In genomic region chr11:24123991-24124390, GRCm38 (mm10) we compare ENCODE assay signal across 23 mouse cellular contexts. TPM values are rescaled to one million over a fixed set of nuclear protein-coding genes. Genes with fewer than 3 reads are reported as not detected.
A peak's percentile ranks its signal among the peaks of the same experiment; 100 is the strongest.
DNase-seq lines count a peak whose midpoint lies in the region; ATAC-seq lines count a peak whose summit lies in the region.
"Had no signal": no experiment of that assay in that cellular context is flagged by ENCODE, and none has a peak within 500 bp of the region (broad histone marks: within the 10 kb centered on the region; RNA-seq: fewer than 3 reads in every experiment).

No protein-coding gene starts in this region.

- H3K4me2 ChIP-seq in liver, embryonic 12.5 days = no peak overlapping the region
- no peak overlapping the region for H3K4me2 ChIP-seq in liver, embryonic 13.5 days
- no peak overlapping the region for H3K4me2 ChIP-seq in forebrain, embryonic 15.5 days (replicated peaks)
- H3K4me2 ChIP-seq: embryonic facial prominence, embryonic 12.5 days; heart, embryonic 11.5 days; heart, embryonic 15.5 days; hindbrain, embryonic 14.5 days had no signal

- ATAC-seq in liver, embryonic 12.5 days = no peak
- ATAC-seq in liver, embryonic 13.5 days (ENCODE audit: low read depth) = no peak
- ATAC-seq in megakaryocyte progenitor cell, adult 5-6 weeks (replicated peaks; ENCODE audit: poor library complexity) = 0 out of 2 replicates have a peak, but pooled peaks have one; percentile 12
- ATAC-seq in forebrain, embryonic 15.5 days (replicated peaks) = no peak
- ATAC-seq: forebrain, embryonic 16.5 days had no signal

- H3K4me1 ChIP-seq in liver, embryonic 12.5 days = peaks cover 99% of the 10 kb centered on the region
- H3K4me1 ChIP-seq in liver, embryonic 13.5 days (replicated peaks) = peaks cover 99% of the 10 kb centered on the region
- H3K4me1 ChIP-seq in forebrain, embryonic 15.5 days = peaks cover 76% of the 10 kb centered on the region

- H3K27ac ChIP-seq in liver, embryonic 12.5 days = peak overlapping the region; percentile 67
- H3K27ac ChIP-seq in liver, embryonic 13.5 days = peak overlapping the region; percentile 79
- no peak overlapping the region for H3K27ac ChIP-seq in forebrain, embryonic 15.5 days (replicated peaks)
- H3K27ac ChIP-seq: embryonic facial prominence, embryonic 12.5 days; heart, adult 2 months; heart, embryonic 15.5 days; hindbrain, embryonic 14.5 days had no signal

- H3K9ac ChIP-seq in liver, embryonic 12.5 days = peak overlapping the region; percentile 7; the same call in 1 of the 2 replicates
- H3K9ac ChIP-seq in liver, embryonic 13.5 days = peak overlapping the region; percentile 40
- H3K9ac ChIP-seq in forebrain, embryonic 15.5 days (replicated peaks) = no peak overlapping the region
- H3K9ac ChIP-seq: embryonic facial prominence, embryonic 12.5 days; heart, embryonic 15.5 days; hindbrain, embryonic 14.5 days had no signal

- no peak overlapping the region for H3K4me3 ChIP-seq in liver, embryonic 12.5 days
- H3K4me3 ChIP-seq in liver, embryonic 13.5 days (replicated peaks) = no peak overlapping the region
- no peak overlapping the region for H3K4me3 ChIP-seq in forebrain, embryonic 15.5 days
- H3K4me3 ChIP-seq: embryonic facial prominence, embryonic 12.5 days; heart, adult 2 months; heart, embryonic 15.5 days had no signal

- peaks cover 77% of the 10 kb centered on the region for H3K36me3 ChIP-seq in liver, embryonic 12.5 days
- H3K36me3 ChIP-seq in liver, embryonic 13.5 days = peaks cover 35% of the 10 kb centered on the region
- H3K36me3 ChIP-seq in forebrain, embryonic 15.5 days = 0 out of 2 replicates have a peak, but pooled peaks cover 3% of the 10 kb centered on the region
- H3K36me3 ChIP-seq: heart, embryonic 15.5 days had no signal

- H3K27me3 ChIP-seq in liver, embryonic 12.5 days (replicated peaks) = no peaks in the 10 kb centered on the region
- H3K27me3 ChIP-seq in liver, embryonic 13.5 days = no peaks in the 10 kb centered on the region
- no peaks in the 10 kb centered on the region for H3K27me3 ChIP-seq in forebrain, embryonic 15.5 days
- H3K27me3 ChIP-seq: embryonic facial prominence, embryonic 12.5 days; heart, embryonic 15.5 days had no signal

- H3K9me3 ChIP-seq in liver, embryonic 12.5 days (replicated peaks) = no peaks in the 10 kb centered on the region
- H3K9me3 ChIP-seq in liver, embryonic 13.5 days (replicated peaks) = no peaks in the 10 kb centered on the region
- no peaks in the 10 kb centered on the region for H3K9me3 ChIP-seq in forebrain, embryonic 15.5 days
- H3K9me3 ChIP-seq: embryonic facial prominence, embryonic 12.5 days; heart, embryonic 15.5 days had no signal

- WGBS in liver, embryonic 12.5 days (ENCODE audit: insufficient replicate concordance) = 32% methylated on average over 2 of the region's 2 CpGs
- WGBS in liver, embryonic 13.5 days (ENCODE audit: insufficient replicate concordance) = 30% methylated on average over 2 of the region's 2 CpGs
- 84% methylated on average over 2 of the region's 2 CpGs for WGBS in forebrain, embryonic 15.5 days

- DNase-seq in liver = no peak
- no peak for DNase-seq in liver, embryonic 13.5 days
- no peak for DNase-seq in adrenal gland, adult 8-10 months
- DNase-seq: adrenal gland, postnatal 10 days; cerebellum, adult 11 months; cerebellum, adult 8-10 months; cerebellum, postnatal 14 days; gastrocnemius, postnatal 10 days; heart, adult 2 months; heart, postnatal 14 days had no signal

RNA-seq across cellular contexts. Expression of gene Bcl11a, which starts 46.1 kb away (rescaled TPM):
- polyA plus RNA-seq in liver, embryonic 12.5 days (2016; fragmentation: Nextera tagmentation; extraction: Ambion mirVana) = 53.4 and 53.5 TPM in 2 replicates
- 37.9 and 45.0 TPM in 2 replicates for polyA plus RNA-seq in liver, embryonic 13.5 days (2015; fragmentation: Nextera tagmentation; extraction: Ambion mirVana)
- 42.8 and 70.9 TPM in 2 replicates for total RNA-seq in megakaryocyte progenitor cell, adult 5-6 weeks (2015)
- total RNA-seq in megakaryocyte progenitor cell, adult 5-6 weeks (2017) = 24.3 and 29.1 TPM in 2 replicates
- 1 to 10 TPM; 4.3 to 8.6 (median 5.7) TPM for total RNA-seq in adrenal gland, adult 8-10 months (2022)
- polyA plus RNA-seq in forebrain, embryonic 15.5 days (2015; fragmentation: Nextera tagmentation; extraction: Ambion mirVana) = 204 and 215 TPM in 2 replicates

RNA-seq across cellular contexts. Expression of gene A830031A19Rik, which starts 49.1 kb away (rescaled TPM):
- polyA plus RNA-seq in liver, embryonic 12.5 days (2016; fragmentation: Nextera tagmentation; extraction: Ambion mirVana) = not detected in 2 replicates
- polyA plus RNA-seq in liver, embryonic 13.5 days (2015; fragmentation: Nextera tagmentation; extraction: Ambion mirVana) = not detected in 2 replicates
- total RNA-seq in megakaryocyte progenitor cell, adult 5-6 weeks (2015) = not detected in 2 replicates
- total RNA-seq in megakaryocyte progenitor cell, adult 5-6 weeks (2017) = not detected in 2 replicates
- total RNA-seq in adrenal gland, adult 8-10 months (2022) = not detected
- polyA plus RNA-seq in forebrain, embryonic 15.5 days (2015; fragmentation: Nextera tagmentation; extraction: Ambion mirVana) = 0.26 TPM in 1 of 2 replicates, not detected in the other
- total RNA-seq: adrenal gland, postnatal 10 days; adrenal gland, postnatal 4 days; ES-E14; gastrocnemius, postnatal 10 days; gastrocnemius, postnatal 4 days; heart, adult 2 months; heart, postnatal 14 days; hematopoietic stem cell, adult 5-6 weeks had no signal
- polyA plus RNA-seq: embryonic facial prominence, embryonic 12.5 days; forebrain, embryonic 11.5 days; forebrain, embryonic 16.5 days; heart, adult 2 months; heart, embryonic 11.5 days; heart, embryonic 15.5 days; hindbrain, embryonic 14.5 days had no signal
